Mouse (Mus musculus): ENCODE results near the gene Gpsm3.

DNA sequence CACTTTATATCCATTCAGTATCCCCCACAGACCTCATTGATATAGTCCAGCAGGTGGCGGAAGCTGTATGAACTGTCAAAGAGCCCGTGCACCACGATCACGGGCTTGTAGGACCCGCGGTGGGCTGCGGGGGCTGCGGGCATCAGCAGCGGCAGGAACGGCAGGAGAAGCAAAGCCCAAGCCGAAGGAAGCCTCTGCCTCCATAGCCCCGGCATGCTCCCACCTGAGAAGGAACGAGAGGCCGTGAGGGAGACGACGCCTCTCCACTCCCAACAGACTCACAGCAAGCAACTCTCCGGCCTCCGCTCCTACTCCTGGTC, 37.1 kb downstream of the Gpsm3 start:
- TF ChIP-seq CTCF (conservative IDR thresholded peaks at IDR 0.05; ENCODE audit: insufficient read depth, insufficient read length, low read depth, low read length), result peak; percentile 41; the same call in 1 of the 2 replicates
- TF ChIP-seq POLR2A (IDR thresholded peaks at IDR 0.05; ENCODE audit: low read depth, low read length), result no peak
